Mouse (Mus musculus): ENCODE data around the gene Gns. TPM values are rescaled to one million over a fixed set of nuclear protein-coding genes. Genes with fewer than 3 reads are reported as not detected.

The Gns gene
- polyA plus RNA-seq, 1 experiment from 2014 or later: 41.4 TPM

GRCm38 (mm10) chr10:121414127-121414526 is 49.2 kb downstream of the Gns start:
- no peak for DNase-seq (ENCODE audit: low spot score)

GRCm38 (mm10) chr10:121418835-121419234 is 53.9 kb downstream of the Gns start:
- Histone ChIP-seq H3K9ac (replicated peaks; ENCODE audit: low read depth) (no peak overlapping the region), H3K4me2 (replicated peaks; ENCODE audit: low read depth, low read length) (no peak overlapping the region), H3K4me1 (ENCODE audit: insufficient read depth, low read depth, low read length) (peaks cover 16% of the 10 kb centered on the region), H3K4me3 (ENCODE audit: low read depth, low read length) (no peak overlapping the region), H3K9me3 (ENCODE audit: low read length) (no peaks in the 10 kb centered on the region), H3K27me3 (replicated peaks; ENCODE audit: insufficient read depth, low read length) (no peaks in the 10 kb centered on the region), H3K27ac (ENCODE audit: low read length) (no peak overlapping the region), H3K36me3 (ENCODE audit: insufficient read depth, low read length) (peaks cover 14% of the 10 kb centered on the region)
- DNase-seq (ENCODE audit: low spot score): no peak
- TF ChIP-seq CTCF (IDR thresholded peaks at IDR 0.05) (no peak), EP300 (IDR thresholded peaks at IDR 0.05) (no peak)
- ATAC-seq: no peak
- WGBS: 68% methylated on average over 14 of the region's 14 CpGs

More at GRCm38 (mm10) chr10:121414127-121414526, 49.2 kb downstream of the Gns start:
- 87% methylated on average over 13 of the region's 13 CpGs for WGBS
- peaks cover under 1% of the 10 kb centered on the region; the same call in 1 of the 2 replicates for H3K4me1 ChIP-seq (ENCODE audit: insufficient read depth, low read depth, low read length)
- no peak overlapping the region for H3K27ac ChIP-seq (ENCODE audit: low read length)
- H3K9ac ChIP-seq (replicated peaks; ENCODE audit: low read depth): no peak overlapping the region
- no peak overlapping the region for H3K4me3 ChIP-seq (ENCODE audit: low read depth, low read length)
- no peak for ATAC-seq
- no peak for TF ChIP-seq EP300 (IDR thresholded peaks at IDR 0.05)
- TF ChIP-seq CTCF (IDR thresholded peaks at IDR 0.05): no peak
- H3K9me3 ChIP-seq (ENCODE audit: low read length): no peaks in the 10 kb centered on the region
- peaks cover 25% of the 10 kb centered on the region for H3K36me3 ChIP-seq (ENCODE audit: insufficient read depth, low read length)
- H3K27me3 ChIP-seq (replicated peaks; ENCODE audit: insufficient read depth, low read length): no peaks in the 10 kb centered on the region
- no peak overlapping the region for H3K4me2 ChIP-seq (replicated peaks; ENCODE audit: low read depth, low read length)

- peaks cover 16% of the 10 kb centered on the region for H3K4me1 ChIP-seq (ENCODE audit: insufficient read depth, low read depth, low read length)
- no peak overlapping the region for H3K4me2 ChIP-seq (replicated peaks; ENCODE audit: low read depth, low read length)
- no peak overlapping the region for H3K4me3 ChIP-seq (ENCODE audit: low read depth, low read length)
- DNase-seq (ENCODE audit: low spot score) (peak; percentile 82), ATAC-seq (peak; percentile 89)
- no peak overlapping the region for H3K9ac ChIP-seq (replicated peaks; ENCODE audit: low read depth)
- TF ChIP-seq EP300 (IDR thresholded peaks at IDR 0.05) (peak; percentile 63; the same call in 1 of the 2 replicates), CTCF (IDR thresholded peaks at IDR 0.05) (peak; percentile 50)
- no peaks in the 10 kb centered on the region for H3K9me3 ChIP-seq (ENCODE audit: low read length)
- H3K27me3 ChIP-seq (replicated peaks; ENCODE audit: insufficient read depth, low read length): no peaks in the 10 kb centered on the region
- 36% methylated on average over 22 of the region's 22 CpGs for WGBS
- peak overlapping the region; percentile 76 for H3K27ac ChIP-seq (ENCODE audit: low read length)
- H3K36me3 ChIP-seq (ENCODE audit: insufficient read depth, low read length): peaks cover 4% of the 10 kb centered on the region; the same call in 1 of the 2 replicates
Measured at GRCm38 (mm10) chr10:121419640-121420470, 55.0 kb downstream of the Gns start.

DNA sequence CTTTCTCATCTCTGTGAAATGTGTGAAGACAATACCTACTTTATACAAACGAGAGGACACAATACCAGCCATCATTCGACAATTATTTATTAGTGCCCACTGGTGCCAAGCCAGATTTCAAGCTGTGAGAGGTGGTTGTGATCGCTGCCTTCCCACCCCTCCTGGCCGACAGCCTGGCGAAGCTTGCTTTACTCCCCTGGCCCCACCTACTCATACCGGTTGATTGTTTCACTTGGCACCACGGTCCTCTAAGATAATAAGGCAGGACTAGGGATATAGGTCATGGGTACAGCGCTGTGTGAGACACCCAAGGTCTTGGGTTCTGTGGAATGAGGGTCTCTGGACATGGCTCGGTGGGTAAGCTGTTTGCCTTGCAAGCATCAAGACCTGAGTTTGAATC is 56.1 kb downstream of the Gns start:
- Histone ChIP-seq H3K9me3 (ENCODE audit: low read length) (no peaks in the 10 kb centered on the region), H3K4me2 (replicated peaks; ENCODE audit: low read depth, low read length) (no peak overlapping the region), H3K4me1 (ENCODE audit: insufficient read depth, low read depth, low read length) (peaks cover 16% of the 10 kb centered on the region), H3K27ac (ENCODE audit: low read length) (peak overlapping the region; percentile 76; the same call in 1 of the 2 replicates), H3K4me3 (ENCODE audit: low read depth, low read length) (no peak overlapping the region), H3K36me3 (ENCODE audit: insufficient read depth, low read length) (no peaks in the 10 kb centered on the region), H3K9ac (replicated peaks; ENCODE audit: low read depth) (no peak overlapping the region), H3K27me3 (replicated peaks; ENCODE audit: insufficient read depth, low read length) (no peaks in the 10 kb centered on the region)
- WGBS: 53% methylated on average over 9 of the region's 9 CpGs
- ATAC-seq (0 out of 2 replicates have a peak, but pooled peaks have one; percentile 3), DNase-seq (ENCODE audit: low spot score) (peak; percentile 50)
- TF ChIP-seq CTCF (IDR thresholded peaks at IDR 0.05): no peak
- TF ChIP-seq EP300 (IDR thresholded peaks at IDR 0.05): no peak

- ATAC-seq: no peak
- Histone ChIP-seq H3K4me1 (ENCODE audit: insufficient read depth, low read depth, low read length) (peaks cover 19% of the 10 kb centered on the region), H3K4me3 (ENCODE audit: low read depth, low read length) (no peak overlapping the region), H3K4me2 (replicated peaks; ENCODE audit: low read depth, low read length) (no peak overlapping the region), H3K27me3 (replicated peaks; ENCODE audit: insufficient read depth, low read length) (no peaks in the 10 kb centered on the region), H3K27ac (ENCODE audit: low read length) (0 out of 2 replicates have a peak overlapping the region, but pooled peaks have one; percentile 76), H3K9ac (replicated peaks; ENCODE audit: low read depth) (no peak overlapping the region), H3K36me3 (ENCODE audit: insufficient read depth, low read length) (no peaks in the 10 kb centered on the region), H3K9me3 (ENCODE audit: low read length) (no peaks in the 10 kb centered on the region)
- TF ChIP-seq CTCF (IDR thresholded peaks at IDR 0.05) (no peak), EP300 (IDR thresholded peaks at IDR 0.05) (no peak)
- 79% methylated on average over 11 of the region's 11 CpGs for WGBS
- no peak for DNase-seq (ENCODE audit: low spot score)
Measured at GRCm38 (mm10) chr10:121421657-121422290, 56.9 kb downstream of the Gns start.

GRCm38 (mm10) chr10:121422294-121422693 is 57.4 kb downstream of the Gns start:
- no peaks in the 10 kb centered on the region for H3K27me3 ChIP-seq (replicated peaks; ENCODE audit: insufficient read depth, low read length)
- no peak for TF ChIP-seq CTCF (IDR thresholded peaks at IDR 0.05)
- no peak for TF ChIP-seq EP300 (IDR thresholded peaks at IDR 0.05)
- no peak overlapping the region for H3K27ac ChIP-seq (ENCODE audit: low read length)
- H3K4me3 ChIP-seq (ENCODE audit: low read depth, low read length): no peak overlapping the region
- no peak for DNase-seq (ENCODE audit: low spot score)
- H3K9ac ChIP-seq (replicated peaks; ENCODE audit: low read depth): no peak overlapping the region
- H3K36me3 ChIP-seq (ENCODE audit: insufficient read depth, low read length): no peaks in the 10 kb centered on the region
- no peak overlapping the region for H3K4me2 ChIP-seq (replicated peaks; ENCODE audit: low read depth, low read length)
- H3K9me3 ChIP-seq (ENCODE audit: low read length): no peaks in the 10 kb centered on the region
- peaks cover 19% of the 10 kb centered on the region for H3K4me1 ChIP-seq (ENCODE audit: insufficient read depth, low read depth, low read length)
- no peak for ATAC-seq
- WGBS: 67% methylated on average over 6 of the region's 6 CpGs

Measured in lung, postnatal 0 days (tissue).